Mouse (Mus musculus) kidney, postnatal 0 days (tissue): ENCODE measurements at regions not wholly inside any gene's neighbourhood (a gene's known extent, or its start where the extent isn't known, plus 50 kb on each side); places are given as distances from the start of the nearest gene placed in this dataset.

ENCODE experiments used
- ATAC-seq: fragments of 200-750 bp; cut with Nextera tagmentation; replicated peaks from 2 replicates; pipeline ENCODE4 v1.8.0; 2017; ENCODE audit warnings: low read depth, moderate number of reproducible peaks, moderate TSS enrichment, moderate library complexity; ENCODE audit not compliant: low FRiP score
- DNase-seq: peaks from one replicate; pipeline ENCODE4 v3.0.0-alpha.2; 2016; ENCODE audit warnings: low spot score
- H3K27ac ChIP-seq: fragments of 300-500 bp; sonication (generic); 2 replicates; pipeline ENCODE4 v1.5.1; 2014; ENCODE audit warnings: mild to moderate bottlenecking
- H3K27me3 ChIP-seq: fragments of 300-500 bp; sonication (generic); 2 replicates; pipeline ENCODE4 v1.6.1; 2014; ENCODE audit warnings: low read length, mixed read lengths; ENCODE audit not compliant: insufficient read depth
- H3K36me3 ChIP-seq: fragments of 300-500 bp; sonication (generic); 2 replicates; pipeline ENCODE4 v1.6.1; 2014; ENCODE audit warnings: low read length, mixed read lengths; ENCODE audit not compliant: insufficient read depth
- H3K4me1 ChIP-seq: fragments of 300-500 bp; sonication (generic); replicated peaks from 2 replicates; pipeline ENCODE4 v1.6.1; 2014; ENCODE audit warnings: antibody characterized with exemption, low read length, mixed read lengths; ENCODE audit not compliant: insufficient read depth
- H3K4me2 ChIP-seq: fragments of 300-500 bp; sonication (generic); 2 replicates; pipeline ENCODE4 v1.6.1; 2014; ENCODE audit warnings: mild to moderate bottlenecking, low read length, moderate library complexity, mixed read lengths
- H3K4me3 ChIP-seq: fragments of 300-500 bp; sonication (generic); replicated peaks from 2 replicates; pipeline ENCODE4 v1.5.1; 2014; ENCODE audit warnings: low read depth, low read length
- H3K9ac ChIP-seq: fragments of 300-500 bp; sonication (generic); 2 replicates; pipeline ENCODE4 v1.6.1; 2014; ENCODE audit warnings: low read depth, low read length
- H3K9me3 ChIP-seq: fragments of 300-500 bp; sonication (generic); replicated peaks from 2 replicates; pipeline ENCODE4 v1.6.1; 2016; ENCODE audit warnings: low read length, inconsistent platforms, mixed read lengths
- CTCF ChIP-seq: IDR thresholded peaks from 2 replicates; pipeline ENCODE4 v1.5.1; 2016; ENCODE audit warnings: antibody characterized with exemption, low read depth, mild to moderate bottlenecking, moderate library complexity
- WGBS: fragments of 180-500 bp; shearing (Covaris S2); extraction: QIAGEN DNeasy Blood & Tissue Kit; methylation state at CpG from one replicate; pipeline ENCODE4 v1.1.7; 2014; 5-methylcytosine and 5-hydroxymethylcytosine counted together

DNA sequence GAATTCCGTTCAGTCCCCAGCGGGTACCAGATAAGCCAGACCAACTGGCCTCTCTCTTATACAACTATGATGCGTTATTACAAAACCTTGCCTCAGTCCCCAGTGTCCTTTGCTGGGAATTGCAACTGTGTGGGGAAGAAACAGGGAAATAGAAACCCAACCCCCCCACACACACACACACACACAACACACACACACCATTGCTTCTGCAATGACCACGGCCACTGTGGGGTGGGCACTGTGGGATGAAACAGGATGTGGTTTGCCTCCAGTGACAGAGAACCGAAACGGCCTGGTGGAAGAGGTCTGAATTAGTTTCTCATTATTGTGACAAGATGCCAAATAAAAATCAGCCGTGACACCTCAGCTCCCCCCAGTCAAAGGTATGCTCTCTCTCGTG lies 128.8 kb upstream of the Rybp start:
- H3K9ac ChIP-seq = no peak overlapping the region
- ATAC-seq (no peak), DNase-seq (no peak)
- no peak overlapping the region for H3K27ac ChIP-seq
- H3K27me3 ChIP-seq = no peaks in the 10 kb centered on the region
- no peak for TF ChIP-seq CTCF
- H3K4me2 ChIP-seq = no peak overlapping the region
- H3K36me3 ChIP-seq = no peaks in the 10 kb centered on the region
- no peaks in the 10 kb centered on the region for H3K4me1 ChIP-seq
- no peaks in the 10 kb centered on the region for H3K9me3 ChIP-seq
- WGBS = 64% methylated on average over 8 of the region's 8 CpGs
- no peak overlapping the region for H3K4me3 ChIP-seq

DNA sequence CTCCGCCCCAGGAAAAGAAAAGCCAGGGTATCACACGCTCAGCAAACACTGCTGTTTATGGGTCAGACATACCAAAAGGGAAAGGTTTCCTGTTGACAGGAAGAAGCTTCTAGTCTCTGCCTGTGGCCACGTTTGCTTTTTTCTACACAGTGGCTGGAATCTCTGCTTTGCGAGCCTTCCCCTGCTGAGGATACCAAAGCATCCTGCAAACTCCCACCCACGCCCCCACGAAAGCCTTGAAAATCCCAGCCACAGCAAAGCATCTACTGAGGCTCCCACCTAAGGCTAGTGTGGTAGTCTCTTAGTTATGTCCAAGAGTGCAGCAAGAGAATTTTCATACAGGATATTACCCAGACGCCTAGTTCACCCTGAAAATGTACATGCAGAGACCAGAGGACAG lies 128.2 kb upstream of the Rybp start:
- Histone ChIP-seq H3K4me1 (no peaks in the 10 kb centered on the region), H3K36me3 (no peaks in the 10 kb centered on the region), H3K9ac (no peak overlapping the region), H3K4me2 (no peak overlapping the region), H3K27ac (peak overlapping the region; percentile 47; the same call in 1 of the 2 replicates), H3K9me3 (no peaks in the 10 kb centered on the region), H3K27me3 (no peaks in the 10 kb centered on the region), H3K4me3 (no peak overlapping the region)
- DNase-seq = peak; percentile 37
- WGBS = 47% methylated on average over 7 of the region's 7 CpGs
- ATAC-seq = no peak
- no peak for TF ChIP-seq CTCF

GRCm38 (mm10) chr6:100414836-100415235 lies 127.6 kb upstream of the Rybp start:
- Histone ChIP-seq H3K9me3 (no peaks in the 10 kb centered on the region), H3K4me3 (no peak overlapping the region), H3K9ac (no peak overlapping the region), H3K27ac (no peak overlapping the region), H3K4me2 (no peak overlapping the region), H3K27me3 (no peaks in the 10 kb centered on the region), H3K36me3 (no peaks in the 10 kb centered on the region), H3K4me1 (no peaks in the 10 kb centered on the region)
- TF ChIP-seq CTCF = no peak
- no peak for ATAC-seq
- DNase-seq = no peak
- 57% methylated on average over 4 of the region's 4 CpGs for WGBS

GRCm38 (mm10) chr6:100412486-100412885 lies 125.2 kb upstream of the Rybp start:
- TF ChIP-seq CTCF = no peak
- Histone ChIP-seq H3K4me2 (no peak overlapping the region), H3K9me3 (no peaks in the 10 kb centered on the region), H3K27ac (no peak overlapping the region), H3K9ac (no peak overlapping the region), H3K27me3 (no peaks in the 10 kb centered on the region), H3K4me1 (no peaks in the 10 kb centered on the region), H3K36me3 (no peaks in the 10 kb centered on the region), H3K4me3 (no peak overlapping the region)
- WGBS = 48% methylated on average over 5 of the region's 5 CpGs
- DNase-seq = no peak
- no peak for ATAC-seq

GRCm38 (mm10) chr6:100411968-100412367 lies 124.7 kb upstream of the Rybp start:
- Histone ChIP-seq H3K9ac (no peak overlapping the region), H3K4me3 (no peak overlapping the region), H3K27ac (no peak overlapping the region), H3K4me1 (no peaks in the 10 kb centered on the region), H3K27me3 (no peaks in the 10 kb centered on the region), H3K36me3 (no peaks in the 10 kb centered on the region), H3K9me3 (no peaks in the 10 kb centered on the region), H3K4me2 (no peak overlapping the region)
- TF ChIP-seq CTCF = no peak
- WGBS = 45% methylated on average over 4 of the region's 4 CpGs
- DNase-seq = peak; percentile 30
- ATAC-seq = peak; percentile 75

DNA sequence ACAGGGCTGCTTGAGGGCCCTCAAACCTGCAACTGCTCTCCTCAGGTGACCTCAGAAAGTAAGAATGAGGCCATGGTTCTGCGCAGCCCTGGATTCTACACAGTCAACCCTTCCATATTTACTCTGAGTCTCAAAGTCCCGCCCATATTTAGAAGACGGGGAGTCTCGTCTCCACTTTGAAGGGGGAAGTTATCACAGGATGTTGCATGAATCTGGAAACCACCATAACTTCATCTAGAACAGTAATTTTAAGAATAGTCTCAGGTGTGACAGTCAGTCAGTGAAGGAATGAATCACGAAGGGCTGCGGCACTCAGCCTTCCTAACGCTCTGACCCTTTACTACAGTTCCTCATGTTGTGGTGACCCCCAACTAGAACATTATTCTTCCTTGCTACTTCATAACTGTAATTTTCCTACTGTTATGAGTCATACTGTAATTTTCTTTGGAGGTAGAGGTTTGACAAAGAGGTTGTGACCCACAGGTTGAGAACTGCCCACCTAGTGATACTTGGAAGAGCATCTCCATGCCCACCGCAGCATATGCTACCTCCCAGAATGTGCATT lies 122.9 kb upstream of the Rybp start:
- 95% methylated on average over 8 of the region's 8 CpGs for WGBS
- no peak for ATAC-seq

DNA sequence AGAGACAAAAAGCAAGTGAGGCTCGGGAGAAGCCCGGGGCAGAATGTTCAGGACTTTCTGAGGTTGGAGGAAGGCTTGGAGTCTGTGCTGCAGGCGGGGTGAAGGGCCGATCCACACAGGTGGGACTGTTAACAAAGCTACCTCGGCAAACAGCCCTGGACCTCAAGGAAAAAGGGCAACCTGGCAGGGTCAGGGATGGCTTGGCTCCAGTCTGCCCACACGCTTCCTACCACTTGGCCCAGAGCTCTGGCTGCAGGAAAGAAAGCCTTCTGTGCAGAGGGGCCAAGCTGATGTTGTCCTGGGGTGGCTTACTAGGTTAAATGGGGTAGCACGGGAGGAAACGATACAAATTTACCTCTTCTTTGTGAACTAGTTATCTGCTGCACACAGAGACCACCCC lies 121.5 kb upstream of the Rybp start:
- Histone ChIP-seq H3K4me3 (no peak overlapping the region), H3K36me3 (no peaks in the 10 kb centered on the region), H3K27me3 (no peaks in the 10 kb centered on the region), H3K4me2 (no peak overlapping the region), H3K9me3 (no peaks in the 10 kb centered on the region), H3K27ac (no peak overlapping the region), H3K9ac (no peak overlapping the region), H3K4me1 (no peaks in the 10 kb centered on the region)
- TF ChIP-seq CTCF = no peak
- ATAC-seq (no peak), DNase-seq (no peak)
- 80% methylated on average over 8 of the region's 8 CpGs for WGBS

More for the DNA sequence above, 122.9 kb upstream of the Rybp start:
- Histone ChIP-seq H3K27ac (no peak overlapping the region), H3K36me3 (no peaks in the 10 kb centered on the region), H3K9me3 (no peaks in the 10 kb centered on the region), H3K4me3 (no peak overlapping the region), H3K4me2 (no peak overlapping the region), H3K4me1 (no peaks in the 10 kb centered on the region), H3K27me3 (no peaks in the 10 kb centered on the region), H3K9ac (no peak overlapping the region)
- no peak for TF ChIP-seq CTCF
- DNase-seq = no peak
